8 mouse cellular contexts compared by ENCODE assay signal in genomic region chr10:78395819-78396624, GRCm38 (mm10). TPM values are rescaled to one million over a fixed set of nuclear protein-coding genes. Genes with fewer than 3 reads are reported as not detected.
DNase-seq lines count a peak whose midpoint lies in the region; ATAC-seq and TF ChIP-seq lines count a peak whose summit lies in the region.

No protein-coding gene starts in this region.

- H3K9me3 ChIP-seq in heart, embryonic 12.5 days (replicated peaks) = no peaks in the 10 kb centered on the region
- H3K9me3 ChIP-seq in liver, embryonic 14.5 days (ENCODE audit: control insufficient read depth, low read length) = no peaks in the 10 kb centered on the region
- H3K9me3 ChIP-seq in neural tube, embryonic 13.5 days = no peaks in the 10 kb centered on the region

- H3K4me2 ChIP-seq in heart, embryonic 12.5 days = no peak overlapping the region
- H3K4me2 ChIP-seq in liver, embryonic 14.5 days (ENCODE audit: low read depth) = no peak overlapping the region
- H3K4me2 ChIP-seq in neural tube, embryonic 13.5 days = peak overlapping the region; percentile 45

- H3K4me1 ChIP-seq in embryonic fibroblast, embryonic 13.5 days (ENCODE audit: control insufficient read depth, insufficient read depth, low read length) = 0 out of 2 replicates have a peak, but pooled peaks cover 2% of the 10 kb centered on the region
- peaks cover 35% of the 10 kb centered on the region for H3K4me1 ChIP-seq in heart, embryonic 12.5 days (replicated peaks)
- H3K4me1 ChIP-seq in liver, embryonic 14.5 days (replicated peaks; ENCODE audit: control insufficient read depth in 2 of 2, insufficient read depth in 2 of 2, low read length in 1 of 2) = peaks cover 2 to 25% of the 10 kb centered on the region in 2 experiments; a peak in 2 of 4 replicates
- peaks cover 29% of the 10 kb centered on the region for H3K4me1 ChIP-seq in neural tube, embryonic 13.5 days (replicated peaks)

- TF ChIP-seq EP300 in liver, embryonic 14.5 days (IDR thresholded peaks at IDR 0.05; ENCODE audit: low read depth) = no peak

- DNase-seq in CD4-positive, CD25-positive, alpha-beta regulatory T cell, adult 2 months (ENCODE audit: low read depth, low spot score) = peak; percentile 94
- DNase-seq in brain, adult 2 months (ENCODE audit: low read depth, low spot score) = peak; percentile 99
- peak; percentile 93 for DNase-seq in kidney, postnatal 14 days
- DNase-seq in liver, embryonic 14.5 days (ENCODE audit: low read depth in 3 of 3, low spot score in 3 of 3) = peak; percentile 72 to 79 (median 73)
- DNase-seq in telencephalon, adult 2 months (ENCODE audit: low read depth, low spot score) = peak; percentile 98

- peaks cover 17% of the 10 kb centered on the region for H3K27me3 ChIP-seq in heart, embryonic 12.5 days (replicated peaks)
- H3K27me3 ChIP-seq in liver, embryonic 14.5 days (ENCODE audit: control insufficient read depth, insufficient read depth, low read length) = peaks cover 10% of the 10 kb centered on the region
- H3K27me3 ChIP-seq in neural tube, embryonic 13.5 days = peaks cover 17% of the 10 kb centered on the region

- WGBS in heart, embryonic 12.5 days = 12% methylated on average over 17 of the region's 17 CpGs
- 13% methylated on average over 17 of the region's 17 CpGs for WGBS in liver, embryonic 14.5 days (ENCODE audit: insufficient replicate concordance)
- 3% methylated on average over 17 of the region's 17 CpGs for WGBS in neural tube, embryonic 13.5 days

- H3K9ac ChIP-seq in heart, embryonic 12.5 days = no peak overlapping the region
- no peak overlapping the region for H3K9ac ChIP-seq in liver, embryonic 14.5 days (replicated peaks)
- H3K9ac ChIP-seq in neural tube, embryonic 13.5 days = peak overlapping the region; percentile 34; the same call in 1 of the 2 replicates

- TF ChIP-seq POLR2A in embryonic fibroblast, embryonic 13.5 days (IDR thresholded peaks at IDR 0.05; ENCODE audit: low read depth, low read length) = no peak

- no peak overlapping the region for H3K27ac ChIP-seq in embryonic fibroblast, embryonic 13.5 days (ENCODE audit: insufficient read depth, low read length)
- no peak overlapping the region for H3K27ac ChIP-seq in heart, embryonic 12.5 days (ENCODE audit: poor library complexity, severe bottlenecking)
- no peak overlapping the region for H3K27ac ChIP-seq in liver, embryonic 14.5 days
- peak overlapping the region; percentile 49 for H3K27ac ChIP-seq in neural tube, embryonic 13.5 days (replicated peaks)

- H3K36me3 ChIP-seq in heart, embryonic 12.5 days = peaks cover 14% of the 10 kb centered on the region
- H3K36me3 ChIP-seq in liver, embryonic 14.5 days (replicated peaks; ENCODE audit: control insufficient read depth, insufficient read depth, low read depth) = peaks cover 10% of the 10 kb centered on the region
- H3K36me3 ChIP-seq in neural tube, embryonic 13.5 days = peaks cover 15% of the 10 kb centered on the region

- no peak overlapping the region for H3K4me3 ChIP-seq in embryonic fibroblast, embryonic 13.5 days (ENCODE audit: insufficient read depth, low read length)
- no peak overlapping the region for H3K4me3 ChIP-seq in heart, embryonic 12.5 days
- no peak overlapping the region for H3K4me3 ChIP-seq in liver, embryonic 14.5 days (ENCODE audit: insufficient read depth in 1 of 2, low read depth in 2 of 2, low read length in 2 of 2)
- H3K4me3 ChIP-seq in neural tube, embryonic 13.5 days = no peak overlapping the region

- ATAC-seq in heart, embryonic 12.5 days (ENCODE audit: insufficient number of reproducible peaks, low FRiP score) = 0 out of 2 replicates have a peak, but pooled peaks have one; percentile 19
- ATAC-seq in liver, embryonic 14.5 days (ENCODE audit: insufficient read depth) = no peak
- ATAC-seq in neural tube, embryonic 13.5 days (ENCODE audit: low read depth) = peak; percentile 85

- TF ChIP-seq CTCF in embryonic fibroblast, embryonic 13.5 days (IDR thresholded peaks at IDR 0.05; ENCODE audit: borderline replicate concordance, insufficient read depth, low read length) = peak; percentile 61
- TF ChIP-seq CTCF in liver, embryonic 14.5 days (IDR thresholded peaks at IDR 0.05; ENCODE audit: low read depth) = peak; percentile 96

RNA-seq across cellular contexts. Expression of gene Rrp1, which starts 16.8 kb away (rescaled TPM):
- 130 and 139 TPM in 2 replicates for polyA plus RNA-seq in embryonic fibroblast, embryonic 13.5 days (2011; ENCODE audit: insufficient read length, low read depth, missing spikeins)
- 232 and 254 TPM in 2 replicates for polyA plus RNA-seq in heart, embryonic 12.5 days (2016; fragmentation: Nextera tagmentation; extraction: Ambion mirVana)
- polyA plus RNA-seq in liver, embryonic 14.5 days (2012; rRNA removed) = 43.0 and 69.7 TPM in 2 replicates
- 79.8 and 89.7 TPM in 2 replicates for polyA plus RNA-seq in liver, embryonic 14.5 days (2014; fragmentation: Nextera tagmentation; extraction: Ambion mirVana)
- polyA plus RNA-seq in neural tube, embryonic 13.5 days (2015; fragmentation: Nextera tagmentation; extraction: Ambion mirVana) = 365 and 462 TPM in 2 replicates

RNA-seq across cellular contexts. Expression of gene Cstb, which starts 29.4 kb away (rescaled TPM):
- polyA plus RNA-seq in embryonic fibroblast, embryonic 13.5 days (2011; ENCODE audit: insufficient read length, low read depth, missing spikeins) = 386 and 437 TPM in 2 replicates
- polyA plus RNA-seq in heart, embryonic 12.5 days (2016; fragmentation: Nextera tagmentation; extraction: Ambion mirVana) = 119 and 123 TPM in 2 replicates
- 58.1 and 74.9 TPM in 2 replicates for polyA plus RNA-seq in liver, embryonic 14.5 days (2012; rRNA removed)
- polyA plus RNA-seq in liver, embryonic 14.5 days (2014; fragmentation: Nextera tagmentation; extraction: Ambion mirVana) = 111 and 122 TPM in 2 replicates
- polyA plus RNA-seq in neural tube, embryonic 13.5 days (2015; fragmentation: Nextera tagmentation; extraction: Ambion mirVana) = 107 and 115 TPM in 2 replicates

RNA-seq across cellular contexts. Expression of gene Agpat3, which starts 43.7 kb away (rescaled TPM):
- 43.7 and 45.4 TPM in 2 replicates for polyA plus RNA-seq in embryonic fibroblast, embryonic 13.5 days (2011; ENCODE audit: insufficient read length, low read depth, missing spikeins)
- polyA plus RNA-seq in heart, embryonic 12.5 days (2016; fragmentation: Nextera tagmentation; extraction: Ambion mirVana) = 46.1 and 48.7 TPM in 2 replicates
- polyA plus RNA-seq in liver, embryonic 14.5 days (2012; rRNA removed) = 11.0 and 14.5 TPM in 2 replicates
- polyA plus RNA-seq in liver, embryonic 14.5 days (2014; fragmentation: Nextera tagmentation; extraction: Ambion mirVana) = 21.0 and 21.3 TPM in 2 replicates
- 59.3 and 64.0 TPM in 2 replicates for polyA plus RNA-seq in neural tube, embryonic 13.5 days (2015; fragmentation: Nextera tagmentation; extraction: Ambion mirVana)
